ENCODE assay signal across 8 mouse cellular contexts in genomic region chr4:155774280-155774754, GRCm38 (mm10). TPM values are rescaled to one million over a fixed set of nuclear protein-coding genes. Genes with fewer than 3 reads are reported as not detected.
DNase-seq lines count a peak whose midpoint lies in the region.

Gene Vwa1 (minus strand): TSS chr4:155774698.

- peak; percentile 80 for DNase-seq in MN1 (ENCODE audit: low spot score)
- peak; percentile 90 for DNase-seq in cerebellum, adult 9-11 months
- DNase-seq in frontal cortex, adult 2 months (ENCODE audit: extremely low spot score in 1 of 2, low spot score in 1 of 2), result peak; percentile 75 to 91
- DNase-seq in hindbrain, embryonic 10.5 days (ENCODE audit: low spot score), result peak; percentile 86
- DNase-seq in layer of hippocampus, postnatal 10 days (ENCODE audit: low spot score in 2 of 2), result peak; percentile 78 to 82
- peak; percentile 96 for DNase-seq in lung, postnatal 10 days
- DNase-seq in retina, postnatal 1 day, result peak; percentile 87
- peak; percentile 95 for DNase-seq in thymus, postnatal 4 days

- peaks cover 61% of the 10 kb centered on the region for H3K27me3 ChIP-seq in hindbrain, embryonic 10.5 days (ENCODE audit: insufficient read depth, poor library complexity, severe bottlenecking)

- peak within 1 kb of the TSS; percentile 49 for H3K4me3 ChIP-seq in hindbrain, embryonic 10.5 days

- H3K4me1 ChIP-seq in hindbrain, embryonic 10.5 days (replicated peaks), result peaks cover 72% of the 10 kb centered on the region

- no peaks in the 10 kb centered on the region for H3K9me3 ChIP-seq in hindbrain, embryonic 10.5 days

- 2% methylated on average over 35 of the region's 35 CpGs for WGBS in hindbrain, embryonic 10.5 days

- H3K27ac ChIP-seq in hindbrain, embryonic 10.5 days, result peak within 1 kb of the TSS; percentile 76

- H3K36me3 ChIP-seq in hindbrain, embryonic 10.5 days, result no peaks in the 10 kb centered on the region

RNA-seq across cellular contexts. Expression of gene Vwa1, which starts in this region (rescaled TPM):
- 30.7 and 31.8 TPM in 2 replicates for polyA plus RNA-seq in frontal cortex, adult 2 months (2012; rRNA removed)
- polyA plus RNA-seq in hindbrain, embryonic 10.5 days (2016; fragmentation: Nextera tagmentation; extraction: Ambion mirVana), result 13.4 and 14.0 TPM in 2 replicates
- 10 to 100 TPM; 16.3 to 18.2 TPM for total RNA-seq in layer of hippocampus, postnatal 10 days (2021)

Comparison
In these comparisons a context has a peak if more than half of its experiments do, and no peak if none do; other contexts are left out.
1. Peak in every context shown above with its lines: DNase-seq, H3K4me3 ChIP-seq and H3K27ac ChIP-seq.